Mouse (Mus musculus): ENCODE data around the gene Ogn. TPM values are rescaled to one million over a fixed set of nuclear protein-coding genes. Genes with fewer than 3 reads are reported as not detected.

Ogn gene
- not detected for total RNA-seq (2023)

GRCm38 (mm10) chr13:49607714-49608113, at the start of gene Ogn:
TSS of gene Ogn (plus strand) at chr13:49608046.

GRCm38 (mm10) chr13:49581541-49582530, 26.0 kb upstream of the Ogn start, which contains the start of gene Omd:
TSS of gene Omd (plus strand) at chr13:49582462.

GRCm38 (mm10) chr13:49652481-49653179, 44.8 kb downstream of the Ogn start, which contains the start of the genes Cenpp and Nol8:
TSS of gene Cenpp (minus strand) at chr13:49652785.
TSS of gene Nol8 (plus strand) at chr13:49653078.

Other genes starting within 250 kb of the Ogn start
- gene Ippk, start 186.8 kb upstream of the Ogn start, total RNA-seq (2023): 1 to 10 TPM; 4.6 to 5.2 TPM
- gene Tes3-ps, start 114.7 kb upstream of the Ogn start, total RNA-seq (2023): under 1 TPM; 0.53 to 0.80 TPM
- not detected for gene Ecm2, start 103.2 kb upstream of the Ogn start, total RNA-seq (2023)
- not detected for gene Aspn, start 63.6 kb upstream of the Ogn start, total RNA-seq (2023)
- not detected for gene Omd, start 25.6 kb upstream of the Ogn start, total RNA-seq (2023)
- 1 to 10 TPM; 6.8 to 7.1 TPM for gene Cenpp, start 44.7 kb downstream of the Ogn start, total RNA-seq (2023)
- 1 to 10 TPM; 7.8 to 8.8 TPM for gene Nol8, start 45.0 kb downstream of the Ogn start, total RNA-seq (2023)
- gene Iars, start 74.1 kb downstream of the Ogn start, total RNA-seq (2023): 10 to 100 TPM; 29.3 to 39.0 TPM
- gene Gm30302, start 191.0 kb downstream of the Ogn start, total RNA-seq (2023): not detected

Data from neutrophil, adult 59 days (primary cell).